Mouse (Mus musculus): ENCODE results near the gene C2cd4d.

C2cd4d gene

GRCm38 (mm10) chr3:94413031-94413679 lies 50.9 kb downstream of the C2cd4d start, which contains the start of gene Tdrkh:
Gene Tdrkh, plus strand, starts transcription at chr3:94413273.
- DNase-seq (ENCODE audit: extremely low read depth, low read depth) = no peak

Data from MEL-GATA-1-ER (cell line).